Mouse (Mus musculus) G1E-ER4 (cell line): ENCODE data around the gene Ccdc186. TPM values are rescaled to one million over a fixed set of nuclear protein-coding genes. Genes with fewer than 3 reads are reported as not detected.

ENCODE experiments used
- GATA1 ChIP-seq: IDR thresholded peaks from one replicate; pipeline ENCODE4 v1.8.0; 2012; ENCODE audit warnings: low read length, inconsistent platforms
- polyA plus RNA-seq: library from polyadenylated mRNA; stranded (reverse); fragments of >175 nt; gene quantifications from 2 replicates; pipeline ENCODE4 v1.2.3, GENCODE M21; 2012

Ccdc186 gene
- polyA plus RNA-seq, 1 experiment = 2.1 TPM

DNA sequence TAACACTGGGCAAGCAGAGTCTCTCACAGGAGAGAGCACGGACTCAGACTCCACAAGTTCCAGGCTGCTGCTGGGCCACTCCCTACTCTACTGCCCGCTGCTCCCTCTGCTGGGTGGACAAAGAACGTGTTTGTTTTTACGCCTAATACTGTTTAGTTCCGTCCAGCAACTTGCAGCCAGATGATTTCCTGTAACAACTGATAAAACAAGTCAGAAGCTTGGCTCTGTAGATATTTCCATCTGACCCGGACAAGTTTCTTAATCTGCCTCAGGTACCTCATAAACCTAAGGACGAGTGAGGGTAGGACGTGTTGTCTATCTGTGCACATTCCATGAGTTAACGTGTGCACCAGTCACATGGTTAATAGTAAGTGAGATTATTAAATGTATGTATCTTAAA, 10.4 kb downstream of the Ccdc186 start:
- TF ChIP-seq GATA1 = peak; percentile 78

- TF ChIP-seq GATA1 = no peak
These were observed 11.3 kb downstream of the Ccdc186 start for GRCm38 (mm10) chr19:56810641-56811146.

DNA sequence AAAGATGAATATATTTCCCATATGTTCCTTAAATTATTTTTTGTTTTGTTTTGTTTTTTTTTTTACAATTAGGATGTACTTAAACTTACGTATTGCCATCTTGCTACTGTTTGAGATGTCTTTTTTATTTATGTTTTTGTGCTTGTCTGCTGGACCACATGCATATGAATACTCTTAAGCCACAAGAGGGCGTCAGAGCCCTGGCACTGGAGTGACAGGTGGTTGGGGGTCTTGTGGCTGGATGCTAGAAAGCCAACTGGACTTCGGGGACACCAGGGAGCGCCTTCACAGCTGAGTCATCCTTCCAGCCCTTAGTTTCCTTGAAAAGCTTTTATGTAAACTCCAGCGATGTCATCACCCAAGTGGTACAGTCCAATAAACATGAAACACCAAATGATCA, 13.2 kb downstream of the Ccdc186 start:
- TF ChIP-seq GATA1 = no peak

GRCm38 (mm10) chr19:56807122-56807521, 14.9 kb downstream of the Ccdc186 start:
- TF ChIP-seq GATA1 = no peak

DNA sequence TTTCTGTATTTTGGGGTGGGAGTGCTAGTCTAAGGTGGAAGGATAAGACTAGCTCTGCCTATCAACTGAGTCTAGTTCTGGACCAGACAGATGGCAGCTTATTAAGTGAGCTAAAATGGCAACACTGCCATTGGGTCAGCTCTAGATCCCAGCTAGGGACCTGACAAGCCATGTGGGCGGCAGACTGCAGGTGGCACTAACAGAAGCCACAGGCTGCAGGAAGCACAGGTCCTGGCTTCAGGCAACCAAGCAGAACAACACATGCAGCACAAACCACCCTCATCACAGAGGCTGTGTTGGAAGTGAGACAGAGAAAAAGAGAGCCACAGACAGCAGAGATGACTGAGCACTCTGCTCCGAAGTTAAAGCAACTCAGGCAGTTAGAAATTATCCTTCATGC, 16.6 kb downstream of the Ccdc186 start:
- TF ChIP-seq GATA1 = no peak

- no peak for TF ChIP-seq GATA1
These were observed 19.6 kb downstream of the Ccdc186 start for GRCm38 (mm10) chr19:56802352-56802746.

GRCm38 (mm10) chr19:56801656-56802351, 20.2 kb downstream of the Ccdc186 start:
- peak; percentile 94 for TF ChIP-seq GATA1

GRCm38 (mm10) chr19:56800930-56801655, 20.9 kb downstream of the Ccdc186 start:
- TF ChIP-seq GATA1 = peak; percentile 29

- peak; percentile 54 for TF ChIP-seq GATA1
These were observed 21.8 kb downstream of the Ccdc186 start for GRCm38 (mm10) chr19:56800226-56800625.

GRCm38 (mm10) chr19:56797376-56797775, 24.6 kb downstream of the Ccdc186 start:
- TF ChIP-seq GATA1 = no peak

GRCm38 (mm10) chr19:56788952-56789351, 33.0 kb downstream of the Ccdc186 start:
- no peak for TF ChIP-seq GATA1

GRCm38 (mm10) chr19:56787911-56788310, 34.1 kb downstream of the Ccdc186 start:
- TF ChIP-seq GATA1 = no peak

- TF ChIP-seq GATA1 = no peak
These were observed 45.1 kb downstream of the Ccdc186 start for GRCm38 (mm10) chr19:56776719-56777382.

- no peak for TF ChIP-seq GATA1
These were observed 45.9 kb downstream of the Ccdc186 start for GRCm38 (mm10) chr19:56775893-56776718.
